Mouse (Mus musculus) embryonic facial prominence, embryonic 14.5 days (tissue): Measurements from ENCODE around the gene Gm13757. TPM values are rescaled to one million over a fixed set of nuclear protein-coding genes. Genes with fewer than 3 reads are reported as not detected.
"Not testable (repeated sequence)": the region's sequence is repeated elsewhere in the genome, so short reads cannot be mapped to it uniquely, and the experiment has no call there.

Experiments
- ATAC-seq: fragments of 200-750 bp; cut with Nextera tagmentation; 2 replicates; pipeline ENCODE4 v1.8.0; 2017; ENCODE audit warnings: low read depth, moderate number of reproducible peaks, moderate TSS enrichment
- DNase-seq: peaks from one replicate; pipeline ENCODE4 v3.0.0-alpha.2; 2015; ENCODE audit warnings: low spot score
- H3K27ac ChIP-seq: fragments of 300-500 bp; sonication (generic); replicated peaks from 2 replicates; pipeline ENCODE4 v1.5.1; 2014; ENCODE audit warnings: low read depth, mild to moderate bottlenecking, low read length, moderate library complexity
- H3K27me3 ChIP-seq: fragments of 300-500 bp; sonication (generic); replicated peaks from 2 replicates; pipeline ENCODE4 v1.6.1; 2014; ENCODE audit warnings: low read length; ENCODE audit not compliant: control insufficient read depth, insufficient read depth
- H3K36me3 ChIP-seq: fragments of 300-500 bp; sonication (generic); 2 replicates; pipeline ENCODE4 v1.6.1; 2014; ENCODE audit warnings: low read length, mixed read lengths; ENCODE audit not compliant: control insufficient read depth, insufficient read depth
- H3K4me1 ChIP-seq: fragments of 300-500 bp; sonication (generic); 2 replicates; pipeline ENCODE4 v1.6.1; 2014; ENCODE audit warnings: antibody characterized with exemption, low read length; ENCODE audit not compliant: control insufficient read depth, insufficient read depth
- H3K4me2 ChIP-seq: fragments of 300-500 bp; sonication (generic); 2 replicates; pipeline ENCODE4 v1.6.1; 2014; ENCODE audit warnings: low read depth, mild to moderate bottlenecking, low read length, moderate library complexity, mixed read lengths
- H3K4me3 ChIP-seq: fragments of 300-500 bp; sonication (generic); 2 replicates; pipeline ENCODE4 v1.5.1; 2014; ENCODE audit warnings: low read depth, mild to moderate bottlenecking, low read length
- H3K9ac ChIP-seq: fragments of 300-500 bp; sonication (generic); 2 replicates; pipeline ENCODE4 v1.6.1; 2014; ENCODE audit warnings: low read depth, mild to moderate bottlenecking, low read length, moderate library complexity, mixed read lengths
- H3K9me3 ChIP-seq: fragments of 300-500 bp; sonication (generic); 2 replicates; pipeline ENCODE4 v1.6.1; 2016; ENCODE audit warnings: low read length; ENCODE audit not compliant: control insufficient read depth
- WGBS: fragments of 180-500 bp; shearing (Covaris S2); extraction: QIAGEN DNeasy Blood & Tissue Kit; methylation state at CpG from one replicate; pipeline ENCODE4 v1.1.7; 2014; 5-methylcytosine and 5-hydroxymethylcytosine counted together
- polyA plus RNA-seq: library from polyadenylated mRNA; unstranded; fragments of >200 nt; fragmentation: Nextera tagmentation; extraction: Ambion mirVana; gene quantifications from 2 replicates; pipeline ENCODE4 v1.2.1, GENCODE M21; 2014

The Gm13757 gene
- not detected in 2 replicates for polyA plus RNA-seq

GRCm38 (mm10) chr2:88449031-88449430 is at the start of gene Gm13757:
Gene Gm13757, minus strand, starts transcription at chr2:88449131.
- WGBS, result 93% methylated on average over 1 of the region's 1 CpGs
- no peaks in the 10 kb centered on the region for H3K36me3 ChIP-seq
- H3K4me2 ChIP-seq, result no peak within 1 kb of the TSS
- DNase-seq (no peak), ATAC-seq (no peak)
- H3K4me1 ChIP-seq, result no peaks in the 10 kb centered on the region
- H3K9ac ChIP-seq, result no peak within 1 kb of the TSS
- H3K27me3 ChIP-seq, result no peaks in the 10 kb centered on the region
- no peaks in the 10 kb centered on the region for H3K9me3 ChIP-seq
- H3K27ac ChIP-seq, result no peak within 1 kb of the TSS
- no peak within 1 kb of the TSS for H3K4me3 ChIP-seq

GRCm38 (mm10) chr2:88493020-88493419 is 44.1 kb upstream of the Gm13757 start, which contains the start of gene Olfr1185-ps1:
Gene Olfr1185-ps1, plus strand, starts transcription at chr2:88493320.
- Histone ChIP-seq H3K27ac (no peak within 1 kb of the TSS), H3K36me3 (no peaks in the 10 kb centered on the region), H3K9ac (no peak within 1 kb of the TSS), H3K4me1 (no peaks in the 10 kb centered on the region), H3K4me2 (no peak within 1 kb of the TSS), H3K4me3 (no peak within 1 kb of the TSS), H3K9me3 (no peaks in the 10 kb centered on the region), H3K27me3 (no peaks in the 10 kb centered on the region)
- 68% methylated on average over 2 of the region's 2 CpGs for WGBS
- DNase-seq, result no peak
- no peak for ATAC-seq

GRCm38 (mm10) chr2:88483298-88483697 is 34.4 kb upstream of the Gm13757 start, which contains the start of gene Olfr1184:
Gene Olfr1184, plus strand, starts transcription at chr2:88483598.
- Histone ChIP-seq H3K27ac (no peak within 1 kb of the TSS), H3K9me3 (no peaks in the 10 kb centered on the region), H3K4me1 (no peaks in the 10 kb centered on the region), H3K27me3 (no peaks in the 10 kb centered on the region), H3K4me3 (no peak within 1 kb of the TSS), H3K4me2 (no peak within 1 kb of the TSS), H3K9ac (no peak within 1 kb of the TSS), H3K36me3 (no peaks in the 10 kb centered on the region)
- 81% methylated on average over 2 of the region's 2 CpGs for WGBS
- DNase-seq (no peak), ATAC-seq (no peak)

GRCm38 (mm10) chr2:88454567-88454966 is 5.6 kb upstream of the Gm13757 start, which contains the start of gene Olfr1183:
Gene Olfr1183, plus strand, starts transcription at chr2:88454867.
- not testable (repeated sequence) for H3K4me3 ChIP-seq, H3K27ac ChIP-seq, H3K9ac ChIP-seq, H3K9me3 ChIP-seq, H3K27me3 ChIP-seq, H3K36me3 ChIP-seq, DNase-seq, ATAC-seq, H3K4me1 ChIP-seq, H3K4me2 ChIP-seq
- 72% methylated on average over 1 of the region's 1 CpGs for WGBS

GRCm38 (mm10) chr2:88426071-88426470 is 22.9 kb downstream of the Gm13757 start, which contains the start of gene Olfr1181:
Gene Olfr1181, minus strand, starts transcription at chr2:88426171.
- WGBS, result 93% methylated on average over 1 of the region's 1 CpGs
- H3K36me3 ChIP-seq, result no peaks in the 10 kb centered on the region
- no peak within 1 kb of the TSS for H3K9ac ChIP-seq
- no peak within 1 kb of the TSS for H3K4me2 ChIP-seq
- ATAC-seq (no peak), DNase-seq (no peak)
- H3K4me1 ChIP-seq, result no peaks in the 10 kb centered on the region
- no peaks in the 10 kb centered on the region for H3K9me3 ChIP-seq
- H3K27me3 ChIP-seq, result no peaks in the 10 kb centered on the region
- no peak within 1 kb of the TSS for H3K4me3 ChIP-seq
- no peak within 1 kb of the TSS for H3K27ac ChIP-seq

- no peak within 1 kb of the TSS for H3K4me2 ChIP-seq
- DNase-seq, result no peak
- no peak for ATAC-seq
- 77% methylated on average over 2 of the region's 2 CpGs for WGBS
- no peak within 1 kb of the TSS for H3K4me3 ChIP-seq
- H3K4me1 ChIP-seq, result no peaks in the 10 kb centered on the region
- no peak within 1 kb of the TSS for H3K9ac ChIP-seq
- no peak within 1 kb of the TSS for H3K27ac ChIP-seq
- H3K36me3 ChIP-seq, result no peaks in the 10 kb centered on the region
- no peaks in the 10 kb centered on the region for H3K9me3 ChIP-seq
- H3K27me3 ChIP-seq, result no peaks in the 10 kb centered on the region
These were observed 29.9 kb downstream of the Gm13757 start, which contains the start of gene Olfr1180 for GRCm38 (mm10) chr2:88419051-88419450. Gene Olfr1180, minus strand, starts transcription at chr2:88419151.

- Histone ChIP-seq H3K36me3 (no peaks in the 10 kb centered on the region), H3K9ac (no peak within 1 kb of the TSS), H3K9me3 (no peaks in the 10 kb centered on the region), H3K27ac (no peak within 1 kb of the TSS), H3K27me3 (no peaks in the 10 kb centered on the region), H3K4me2 (no peak within 1 kb of the TSS), H3K4me1 (no peaks in the 10 kb centered on the region), H3K4me3 (no peak within 1 kb of the TSS)
- no peak for ATAC-seq
- DNase-seq, result no peak
- WGBS, result 77% methylated on average over 3 of the region's 3 CpGs
These were observed 42.6 kb downstream of the Gm13757 start, which contains the start of gene Olfr1179 for GRCm38 (mm10) chr2:88406353-88406752. Gene Olfr1179, minus strand, starts transcription at chr2:88406453.

Other genes starting within 250 kb of the Gm13757 start
- gene Olfr1170, start 220.8 kb downstream of the Gm13757 start, polyA plus RNA-seq, result not detected in 2 replicates
- gene Olfr1173, start 169.3 kb downstream of the Gm13757 start, polyA plus RNA-seq, result 0.07 TPM in 1 of 2 replicates, not detected in the other
- gene Olfr1174-ps, start 134.0 kb downstream of the Gm13757 start, polyA plus RNA-seq, result 0.14 TPM in 1 of 2 replicates, not detected in the other
- not detected in 2 replicates for gene Olfr1175-ps, start 121.9 kb downstream of the Gm13757 start, polyA plus RNA-seq
- 0.17 TPM in 1 of 2 replicates, not detected in the other for gene Olfr1176, start 112.4 kb downstream of the Gm13757 start, polyA plus RNA-seq
- 0.14 TPM in 1 of 2 replicates, not detected in the other for gene Olfr1177-ps, start 102.6 kb downstream of the Gm13757 start, polyA plus RNA-seq
- 0.06 TPM in 1 of 2 replicates, not detected in the other for gene Olfr1178, start 62.1 kb downstream of the Gm13757 start, polyA plus RNA-seq
- gene Olfr1179, start 42.7 kb downstream of the Gm13757 start, polyA plus RNA-seq, result not detected in 2 replicates
- gene Olfr1180, start 30.0 kb downstream of the Gm13757 start, polyA plus RNA-seq, result not detected in 2 replicates
- gene Olfr1181, start 23.0 kb downstream of the Gm13757 start, polyA plus RNA-seq, result not detected in 2 replicates
- not detected in 2 replicates for gene Olfr1183, start 5.7 kb upstream of the Gm13757 start, polyA plus RNA-seq
- 0.08 TPM in 1 of 2 replicates, not detected in the other for gene Olfr1184, start 34.5 kb upstream of the Gm13757 start, polyA plus RNA-seq
- gene Olfr1185-ps1, start 44.2 kb upstream of the Gm13757 start, polyA plus RNA-seq, result not detected in 2 replicates
- gene Olfr1186, start 69.4 kb upstream of the Gm13757 start, polyA plus RNA-seq, result not detected in 2 replicates
- gene Olfr1188, start 107.8 kb upstream of the Gm13757 start, polyA plus RNA-seq, result not detected in 2 replicates
- not detected in 2 replicates for gene Olfr1189, start 137.3 kb upstream of the Gm13757 start, polyA plus RNA-seq
- gene Olfr1191-ps1, start 191.4 kb upstream of the Gm13757 start, polyA plus RNA-seq, result not detected in 2 replicates
- gene Olfr1192-ps1, start 199.4 kb upstream of the Gm13757 start, polyA plus RNA-seq, result 0.06 TPM in 1 of 2 replicates, not detected in the other
- gene Olfr1193, start 226.5 kb upstream of the Gm13757 start, polyA plus RNA-seq, result not detected in 2 replicates
- gene Olfr1195, start 240.1 kb upstream of the Gm13757 start, polyA plus RNA-seq, result not detected in 2 replicates